Mouse (Mus musculus): ENCODE data around the gene Gusb.

Gusb gene

DNA sequence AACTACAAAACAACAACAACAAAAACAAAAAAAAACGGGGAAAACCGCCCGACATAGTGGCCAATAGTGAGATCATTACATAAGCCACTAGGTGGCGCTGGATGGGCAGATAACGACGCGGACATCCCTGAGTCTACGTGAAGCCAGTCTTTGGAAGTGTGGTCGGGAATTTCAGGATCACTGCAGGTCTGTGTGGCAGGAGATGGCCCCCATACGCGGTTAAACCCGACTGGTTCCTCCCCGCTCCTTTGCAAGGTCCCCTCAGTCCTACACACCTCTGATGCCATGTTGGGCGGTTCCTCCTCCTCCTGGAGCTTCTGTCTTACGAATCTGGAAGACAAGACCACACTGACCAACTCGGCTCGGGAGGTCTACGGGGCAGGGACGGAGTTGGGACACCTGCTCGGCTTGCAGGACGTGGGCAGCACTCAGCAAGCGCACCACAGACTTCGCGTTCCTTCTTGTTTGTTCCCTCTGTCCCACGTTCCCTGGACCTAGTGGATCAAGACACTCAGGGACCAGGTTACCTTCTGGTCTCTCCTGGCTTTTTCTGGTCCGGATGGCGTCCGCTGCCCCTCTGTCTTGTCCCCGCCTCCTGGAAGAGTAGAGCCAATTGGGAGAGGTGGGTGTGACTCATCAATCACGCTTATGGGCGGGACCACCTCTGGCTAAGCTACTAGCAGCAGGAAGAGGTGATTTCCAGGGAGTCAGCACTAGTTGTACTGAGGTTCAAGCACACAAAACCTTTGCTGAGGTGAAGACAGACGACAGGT, 21.1 kb upstream of the Gusb start:
- peak; percentile 64 to 68 for DNase-seq (ENCODE audit: low spot score in 2 of 2)

DNA sequence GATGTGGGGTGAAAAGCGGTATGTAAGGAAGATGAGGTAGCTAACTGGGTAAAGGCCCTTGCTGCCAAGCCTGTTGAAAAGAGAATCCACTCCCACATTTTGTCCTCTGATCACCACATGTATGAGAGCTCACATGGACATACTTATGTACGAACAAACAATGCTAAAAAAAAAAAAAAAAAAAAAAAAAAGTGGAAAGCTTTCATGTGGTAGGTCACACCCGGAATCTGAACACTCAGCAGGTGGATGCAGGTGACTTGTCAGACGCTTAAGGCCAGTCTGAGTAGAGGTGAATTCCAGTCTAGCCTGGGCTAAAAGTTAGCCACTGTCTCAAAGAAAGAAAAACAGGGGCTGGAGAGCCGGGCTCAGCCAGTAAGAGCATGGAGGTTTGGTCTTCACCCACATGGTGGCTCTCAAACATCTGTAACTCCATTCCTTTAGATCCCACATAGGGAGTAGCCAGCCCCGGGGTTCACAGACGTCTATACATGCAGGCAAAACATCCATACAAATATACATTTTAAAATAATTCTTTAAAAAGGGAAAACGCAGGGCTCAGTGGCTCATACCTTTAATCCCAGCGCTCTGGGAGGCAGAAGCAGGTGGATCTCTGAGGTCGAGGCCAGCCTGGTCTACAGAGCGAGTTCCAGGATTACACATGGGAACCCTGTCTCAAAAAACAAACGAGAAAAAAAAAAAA, 20.4 kb upstream of the Gusb start:
- DNase-seq (ENCODE audit: low spot score in 2 of 2), result no peak

DNA sequence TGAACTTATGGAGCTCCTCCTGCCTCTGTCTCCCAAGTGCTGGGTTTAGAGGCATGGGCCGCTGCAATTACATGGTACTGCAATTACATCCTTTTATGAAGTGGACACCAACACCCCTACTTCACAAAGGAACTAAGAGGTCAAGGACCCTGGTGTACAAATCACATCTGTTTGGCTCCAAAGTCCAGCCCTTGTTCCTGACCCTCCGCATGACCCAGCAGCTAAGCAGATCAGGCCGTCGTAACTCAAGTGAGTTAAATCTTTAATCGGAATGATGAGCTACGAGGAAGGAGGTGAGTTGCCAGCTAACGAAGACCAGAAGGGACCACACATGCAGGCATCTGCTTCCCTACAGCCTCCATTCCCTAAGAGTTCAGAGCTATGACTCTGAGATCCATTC, 19.5 kb upstream of the Gusb start:
- DNase-seq (ENCODE audit: low spot score in 2 of 2), result no peak

DNA sequence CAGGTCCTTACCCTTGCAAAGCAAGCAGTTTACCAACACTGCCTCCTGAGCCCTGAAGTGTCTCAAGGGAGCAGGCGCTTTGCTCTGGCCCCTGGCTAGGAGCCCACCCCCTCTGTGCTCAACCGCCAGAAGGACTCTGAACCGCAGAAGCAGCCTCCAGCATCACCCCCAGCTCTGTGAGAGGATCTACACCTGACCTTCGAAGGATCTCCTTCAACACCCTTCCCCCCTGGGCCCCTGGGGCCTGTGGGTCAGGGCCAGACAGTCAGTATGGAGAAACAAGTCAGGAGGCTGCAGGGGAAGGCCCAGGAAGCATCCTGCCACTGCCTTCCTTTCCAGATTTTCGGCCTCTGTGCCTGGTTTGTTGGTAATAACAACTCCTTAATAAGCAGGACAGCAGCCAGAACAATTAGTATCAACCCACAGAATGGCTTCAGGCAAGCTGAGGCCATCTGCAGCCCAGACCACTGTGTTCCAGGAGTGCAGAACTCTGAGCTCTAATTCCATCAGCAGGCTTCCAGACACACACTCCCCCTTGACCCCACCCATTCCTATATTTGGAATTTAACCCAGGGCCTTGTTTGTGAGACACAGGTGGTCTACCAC, 18.6 kb upstream of the Gusb start:
- no peak for DNase-seq (ENCODE audit: low spot score in 2 of 2)

DNA sequence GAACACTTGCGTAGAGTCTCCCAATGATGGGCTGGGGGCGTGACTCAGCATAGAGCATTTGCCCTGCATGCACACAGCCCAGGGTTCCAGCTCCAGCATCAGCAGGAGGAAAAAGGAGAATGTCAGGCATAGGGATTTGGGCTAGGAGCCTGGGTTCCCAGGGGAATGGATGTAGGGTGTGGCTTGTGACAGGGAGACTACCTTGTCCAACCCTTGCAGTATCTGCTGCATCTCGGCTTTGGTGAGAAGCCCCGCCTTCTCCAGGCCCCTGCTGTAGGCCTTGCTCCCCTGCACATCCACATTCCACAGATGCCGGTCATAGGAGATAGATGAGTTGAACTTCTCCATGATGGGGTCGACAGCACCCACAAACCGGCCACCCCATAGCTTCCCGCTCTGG, 16.6 kb upstream of the Gusb start:
- no peak for DNase-seq (ENCODE audit: low spot score in 2 of 2)

DNA sequence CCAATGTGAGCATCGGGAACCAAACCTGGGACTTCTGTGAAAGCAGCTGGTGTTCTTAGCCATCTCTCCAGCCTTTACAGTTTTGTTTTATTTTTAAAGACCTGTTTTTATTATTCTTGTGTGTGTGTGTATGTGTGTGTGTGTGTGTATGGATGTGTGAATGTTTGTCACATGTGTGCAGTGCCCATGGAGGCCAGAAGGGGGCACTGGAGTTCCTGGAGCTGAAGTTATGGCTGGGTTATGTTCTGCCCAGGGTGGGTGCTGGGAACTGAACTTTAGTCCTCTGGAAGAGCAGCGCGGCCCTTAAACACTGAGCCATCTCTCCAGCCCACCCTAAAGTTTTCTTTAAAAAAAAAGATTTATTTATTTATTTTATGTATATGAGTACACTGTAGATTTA, 12.3 kb upstream of the Gusb start:
- DNase-seq (ENCODE audit: low spot score in 2 of 2), result no peak

DNA sequence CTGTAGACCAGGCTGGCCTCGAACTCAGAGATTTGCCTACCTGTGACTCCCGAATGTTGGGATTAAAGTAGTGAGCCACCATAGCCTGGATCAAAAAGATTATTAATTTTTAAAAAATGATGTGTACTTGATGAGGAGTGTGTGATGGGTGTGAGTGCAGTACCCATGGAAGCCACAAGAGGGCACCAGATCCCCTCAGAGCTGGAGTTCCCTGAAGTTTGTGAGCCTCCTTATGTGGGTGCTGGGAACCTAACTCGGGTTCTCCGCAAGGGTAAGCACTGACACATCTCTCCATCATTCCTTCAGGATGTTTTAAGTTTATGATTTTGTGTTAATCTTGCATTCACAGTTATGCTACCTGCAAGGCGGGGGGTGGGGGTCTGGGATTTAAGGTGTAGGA, 8.1 kb upstream of the Gusb start:
- no peak for DNase-seq (ENCODE audit: low spot score in 2 of 2)

DNA sequence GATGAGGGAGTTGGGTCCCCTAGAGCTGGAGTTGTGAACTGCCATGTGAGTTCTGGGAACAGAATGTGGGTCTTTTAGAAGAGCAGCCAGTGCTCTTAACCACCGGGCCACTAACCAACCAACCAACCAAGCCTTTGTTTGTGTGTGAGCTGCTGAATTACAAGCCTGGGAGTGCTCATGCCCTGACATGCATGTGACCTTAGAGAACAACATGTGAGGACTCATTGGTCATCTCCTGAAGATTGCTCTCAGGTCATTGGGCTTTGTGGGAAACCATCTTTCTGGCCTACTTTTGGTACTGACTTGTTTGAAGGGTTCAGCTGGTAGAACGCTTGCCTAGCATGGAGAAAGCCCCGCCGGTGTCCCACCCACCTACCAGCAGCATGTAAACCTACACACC, 6.9 kb upstream of the Gusb start:
- no peak for DNase-seq (ENCODE audit: low spot score in 2 of 2)

DNA sequence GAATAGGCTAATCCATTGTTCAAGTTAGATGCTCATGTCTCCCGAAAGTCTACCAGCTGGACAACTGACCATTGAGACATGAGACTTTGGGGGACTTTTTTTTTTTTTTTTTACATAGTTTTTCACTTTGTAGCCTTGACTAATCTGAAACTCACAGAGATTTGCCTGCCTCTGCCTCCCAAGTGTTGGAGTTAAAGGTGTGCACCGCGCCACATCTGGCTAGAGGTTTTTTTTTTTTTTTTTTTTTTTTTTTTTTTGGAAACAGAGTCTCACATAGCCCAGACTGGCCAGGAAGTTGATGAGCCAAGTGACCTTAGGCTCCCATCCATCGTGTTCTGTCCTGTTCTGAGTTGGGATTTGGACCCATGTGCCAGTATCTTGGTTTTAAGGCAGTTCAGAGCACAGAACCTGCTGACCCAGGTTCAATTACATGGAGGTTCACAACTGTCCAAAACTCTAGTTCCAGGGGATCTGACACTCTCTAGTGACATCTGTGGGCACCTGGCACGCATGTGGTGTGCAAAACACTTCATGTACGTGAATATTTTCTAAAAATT, 5.3 kb upstream of the Gusb start:
- DNase-seq (ENCODE audit: low spot score in 2 of 2), result no peak

DNA sequence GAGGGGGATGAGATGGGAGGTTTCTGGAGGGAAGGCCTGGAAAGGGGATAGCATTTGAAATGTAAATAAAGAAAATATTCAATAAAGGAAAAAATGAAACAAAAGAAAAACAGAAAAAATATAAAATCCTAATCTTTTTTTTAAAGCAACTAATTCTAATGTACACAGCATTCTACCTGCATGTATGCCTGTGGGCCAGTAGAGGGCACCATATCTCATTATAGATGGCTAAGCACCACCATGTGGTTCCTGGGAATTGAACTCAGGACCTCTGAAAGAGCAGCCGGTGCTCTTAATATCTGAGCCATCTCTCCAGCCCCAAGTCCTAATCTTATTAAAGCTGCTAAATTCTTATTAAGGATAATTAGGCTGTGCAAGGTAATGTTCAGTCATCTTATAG, 4.5 kb upstream of the Gusb start:
- no peak for DNase-seq (ENCODE audit: low spot score in 2 of 2)

DNA sequence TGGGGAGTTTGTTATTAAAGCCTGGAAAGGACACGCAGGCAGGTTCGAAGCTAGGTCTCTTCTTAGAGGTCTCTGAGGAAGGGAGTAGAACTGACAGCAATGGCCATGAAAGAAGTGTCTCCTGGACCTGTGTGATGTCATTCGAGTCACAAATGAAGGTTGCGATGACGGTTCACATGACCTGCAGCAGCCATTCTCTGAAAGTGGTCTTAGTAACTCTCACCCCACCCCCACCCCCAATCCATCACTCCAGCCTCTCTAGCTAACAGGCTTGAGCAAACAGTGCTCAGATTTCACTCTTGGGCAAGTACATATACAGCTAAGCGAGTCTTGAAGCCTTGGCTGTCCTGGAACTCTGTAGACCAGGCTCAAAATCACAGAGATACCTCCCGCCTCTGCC, 380 bp upstream of the Gusb start:
- no peak for DNase-seq (ENCODE audit: low spot score in 2 of 2)

DNA sequence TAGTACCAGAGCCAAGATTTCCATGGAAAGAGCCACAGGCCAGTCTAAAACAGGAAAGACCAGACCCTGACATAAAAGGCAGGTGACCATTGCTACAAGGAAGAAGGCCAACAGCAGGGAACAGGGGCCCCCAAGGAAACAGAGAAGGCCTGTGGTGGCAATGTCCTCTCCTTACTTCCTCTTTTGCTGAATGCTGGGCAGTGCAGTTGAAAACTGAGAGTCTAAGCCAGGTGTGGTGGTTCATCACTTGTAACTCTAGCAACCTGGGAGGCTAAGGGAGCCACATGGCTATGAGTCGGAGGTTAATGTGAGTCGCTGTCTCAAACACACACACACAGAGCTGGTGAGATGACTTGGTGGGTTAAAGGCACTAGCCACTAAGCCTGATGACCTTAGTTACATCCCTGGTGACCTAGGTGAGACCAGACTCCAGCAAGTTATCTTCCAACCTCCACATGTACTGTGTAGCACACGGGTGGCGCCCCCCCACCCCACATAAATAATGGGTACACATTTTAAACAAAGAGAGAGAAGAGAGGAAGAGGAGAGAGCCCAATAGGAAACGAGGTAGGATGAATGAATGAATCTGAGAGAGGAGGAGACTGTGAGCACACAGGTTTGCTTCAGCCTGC, 1.4 kb downstream of the Gusb start:
- DNase-seq (ENCODE audit: low spot score in 2 of 2), result no peak

DNA sequence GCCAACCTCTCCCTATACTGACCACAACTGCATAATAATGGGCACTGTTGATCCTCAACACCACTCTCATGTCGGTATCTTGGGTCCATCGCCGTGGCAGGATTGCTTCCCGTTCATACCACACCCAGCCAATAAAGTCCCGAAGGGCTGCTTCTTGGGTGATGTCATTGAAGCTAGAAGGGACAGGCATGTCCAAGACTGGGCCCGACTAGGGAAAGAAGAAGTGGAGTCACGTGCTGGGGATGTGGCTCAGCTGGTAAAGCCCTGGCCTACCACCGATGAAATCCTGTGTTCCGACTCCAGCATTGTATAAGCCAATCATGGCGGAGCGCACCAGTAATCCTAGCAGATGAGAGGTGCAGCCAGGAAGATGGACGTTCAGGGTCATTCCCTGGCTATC, 2.1 kb downstream of the Gusb start:
- no peak for DNase-seq (ENCODE audit: low spot score in 2 of 2)

DNA sequence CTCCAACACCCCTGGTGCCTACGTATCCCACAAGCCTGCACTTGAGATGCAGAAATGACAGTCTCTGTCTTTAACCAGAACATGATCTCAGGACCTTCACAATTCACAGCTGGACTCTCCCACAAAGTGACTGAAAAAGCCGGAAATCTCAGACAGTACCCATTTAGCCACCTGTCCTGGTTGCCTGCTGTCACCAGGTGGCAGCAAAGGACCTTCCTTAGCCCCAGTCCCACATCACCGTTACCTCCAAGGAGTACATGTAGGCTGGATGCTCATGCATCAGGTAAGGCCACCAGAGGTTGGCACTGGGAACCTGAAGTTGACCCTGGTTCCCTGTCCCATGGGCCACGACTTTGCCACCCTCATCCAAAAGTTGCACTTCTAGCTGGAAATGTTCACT, 3.8 kb downstream of the Gusb start:
- peak; percentile 22 to 54 for DNase-seq (ENCODE audit: low spot score in 2 of 2)

DNA sequence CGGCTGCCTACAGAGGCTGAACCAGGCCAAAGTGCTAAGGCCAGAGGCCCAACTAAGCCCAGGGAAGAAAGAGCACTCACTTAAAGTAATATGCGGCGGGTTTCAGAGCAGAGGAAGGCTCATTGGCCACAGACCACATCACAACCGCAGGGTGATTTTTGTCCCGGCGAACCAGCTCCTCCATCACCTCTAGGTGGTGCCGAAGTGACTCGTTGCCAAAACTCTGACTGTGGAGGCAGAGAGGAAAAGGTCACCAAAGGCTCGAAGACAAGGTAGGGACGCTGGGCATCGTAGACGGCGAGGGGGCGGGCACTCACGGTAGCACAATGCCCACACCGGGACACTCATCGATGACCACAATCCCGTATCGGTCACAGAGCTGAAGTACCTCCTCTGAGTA, 5.1 kb downstream of the Gusb start:
- DNase-seq (ENCODE audit: low spot score in 2 of 2), result no peak

DNA sequence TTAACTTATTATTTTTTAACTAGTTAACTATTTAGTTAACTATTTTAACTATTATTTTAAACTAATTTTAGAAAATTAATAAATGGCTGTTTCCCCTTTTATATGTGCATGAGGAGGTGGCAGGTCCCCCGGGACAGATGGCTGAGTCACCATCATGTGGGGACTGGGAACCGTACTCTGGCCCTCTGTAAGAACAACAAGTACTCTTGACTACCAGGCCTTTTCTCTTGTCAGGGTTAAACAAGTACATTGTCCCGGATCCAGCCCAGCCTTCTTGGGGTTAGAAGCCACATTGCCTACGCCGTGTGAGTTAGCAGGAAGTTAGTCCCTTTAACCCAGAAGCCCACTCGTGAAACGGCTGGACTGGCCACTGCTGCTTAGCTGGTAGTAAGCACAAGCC, 7.9 kb downstream of the Gusb start:
- DNase-seq (ENCODE audit: low spot score in 2 of 2), result no peak

DNA sequence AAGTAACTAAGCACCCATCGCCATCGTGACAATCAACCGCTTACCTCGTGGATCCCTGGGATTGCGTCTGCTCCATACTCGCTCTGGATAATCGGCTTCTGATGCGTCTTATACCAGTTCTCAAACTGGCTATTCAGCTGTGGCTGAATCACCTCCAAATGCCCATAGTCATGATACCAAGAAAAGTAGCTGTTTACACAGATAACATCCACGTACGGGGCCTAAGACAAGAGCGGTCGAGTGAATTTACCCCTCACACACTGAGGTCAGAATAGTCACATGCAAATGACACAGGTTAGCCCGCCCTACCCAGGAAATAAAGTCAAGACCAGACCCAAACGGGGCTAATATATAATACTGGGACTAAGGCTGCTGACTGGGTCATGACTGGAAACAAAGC, 9.5 kb downstream of the Gusb start:
- no peak for DNase-seq (ENCODE audit: low spot score in 2 of 2)

DNA sequence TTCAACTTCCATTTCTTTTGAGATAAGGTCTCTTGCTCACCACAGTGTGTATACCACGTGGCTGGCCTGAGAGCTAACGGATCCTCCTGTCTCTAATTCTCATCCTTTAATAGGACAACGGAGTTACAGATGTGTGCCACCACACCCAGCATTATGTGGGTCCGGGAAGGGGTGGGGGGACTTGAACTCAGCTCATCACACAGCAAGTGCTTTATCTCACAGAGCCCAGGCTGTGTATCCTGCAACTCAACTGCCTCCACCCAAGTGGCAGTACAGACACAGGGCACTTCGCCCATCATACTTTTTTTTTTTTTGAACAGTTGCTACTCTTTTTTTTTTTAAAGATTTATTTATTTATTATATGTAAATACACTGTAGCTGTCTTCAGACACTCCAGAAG, 11.0 kb downstream of the Gusb start:
- DNase-seq (ENCODE audit: low spot score in 2 of 2), result no peak

DNA sequence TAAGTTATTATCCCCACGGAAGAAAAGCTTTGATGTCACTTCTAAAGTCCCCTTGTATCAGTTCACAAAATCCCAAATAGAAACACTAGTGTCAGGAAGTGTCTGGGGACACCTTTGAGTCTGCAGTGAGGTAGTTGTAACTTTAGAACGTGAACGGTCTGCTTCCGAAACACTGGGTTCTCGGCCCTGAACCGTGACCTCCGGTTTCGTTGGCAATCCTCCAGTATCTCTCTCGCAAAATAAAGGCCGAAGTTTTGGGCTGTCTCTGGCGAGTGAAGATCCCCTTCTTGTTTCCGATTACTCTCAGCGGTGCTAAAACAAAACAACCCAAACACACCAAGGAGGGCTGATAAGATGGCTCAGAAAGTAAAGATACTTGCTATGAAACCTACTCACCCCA, 13.5 kb downstream of the Gusb start:
- DNase-seq (ENCODE audit: low spot score in 2 of 2), result no peak

DNA sequence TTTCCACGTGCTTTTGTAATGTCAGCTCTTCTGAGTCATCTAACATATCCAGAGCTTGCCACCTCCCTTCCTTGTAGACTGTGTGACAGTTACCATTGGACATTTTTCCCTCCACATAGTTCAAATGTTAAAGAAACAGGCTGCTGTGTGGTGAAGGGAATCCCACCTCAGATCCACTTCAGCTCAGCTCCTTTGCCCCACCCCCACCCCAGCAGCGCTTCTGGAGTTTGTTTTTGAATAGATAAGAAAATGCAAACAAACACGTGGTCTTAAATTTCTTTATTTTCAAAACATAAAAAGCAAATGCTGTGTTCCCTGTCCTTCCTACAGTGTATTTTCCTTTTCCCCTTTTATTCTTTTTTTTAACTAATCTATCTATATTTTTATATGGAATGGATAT, 22.6 kb downstream of the Gusb start:
- DNase-seq (ENCODE audit: low spot score in 2 of 2), result no peak

DNA sequence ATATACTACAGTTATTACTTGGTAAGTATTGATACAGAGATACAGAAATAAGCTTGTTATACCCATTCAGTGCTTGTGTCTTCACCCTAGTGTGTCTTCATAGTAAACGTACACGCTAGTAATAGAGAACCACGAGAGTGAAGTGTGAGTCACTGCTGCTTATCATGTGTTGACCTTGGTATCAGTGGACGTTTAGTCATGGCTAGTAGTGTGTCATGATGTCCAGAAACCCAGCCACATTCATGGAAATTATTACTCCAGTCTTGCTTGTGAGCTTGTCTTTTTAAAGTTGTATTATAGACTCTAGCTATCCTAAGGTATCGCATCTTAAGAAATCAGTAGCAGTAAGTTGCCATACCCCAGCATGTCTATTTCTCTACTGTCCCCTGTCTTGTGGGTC, 24.2 kb downstream of the Gusb start:
- DNase-seq (ENCODE audit: low spot score in 2 of 2), result no peak

DNA sequence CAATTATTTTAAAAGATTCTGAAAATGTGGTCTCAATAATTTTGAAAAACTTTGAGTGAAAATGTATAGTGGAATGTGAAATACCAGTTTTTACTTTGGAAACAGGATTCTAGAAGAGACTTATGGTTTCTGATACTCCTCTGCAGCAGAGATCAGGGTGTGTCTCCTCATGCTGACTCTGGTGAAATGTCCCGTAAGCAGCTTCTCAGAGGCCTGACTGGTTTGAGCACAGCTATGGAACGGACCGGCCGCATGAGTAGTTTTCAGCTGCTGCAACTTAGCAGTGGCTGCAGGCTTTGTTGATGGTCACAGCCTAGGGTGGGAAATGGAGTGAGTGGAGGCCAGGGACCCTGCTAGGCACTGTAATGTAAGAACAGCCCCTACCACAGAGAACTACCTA, 25.1 kb downstream of the Gusb start:
- no peak for DNase-seq (ENCODE audit: low spot score in 2 of 2)

Measured in thymus, postnatal 10 days (tissue).